Mouse (Mus musculus): ENCODE measurements around the gene Lalba.
"Not testable (repeated sequence)": the region's sequence is repeated elsewhere in the genome, so short reads cannot be mapped to it uniquely, and the experiment has no call there.

The Lalba gene

DNA sequence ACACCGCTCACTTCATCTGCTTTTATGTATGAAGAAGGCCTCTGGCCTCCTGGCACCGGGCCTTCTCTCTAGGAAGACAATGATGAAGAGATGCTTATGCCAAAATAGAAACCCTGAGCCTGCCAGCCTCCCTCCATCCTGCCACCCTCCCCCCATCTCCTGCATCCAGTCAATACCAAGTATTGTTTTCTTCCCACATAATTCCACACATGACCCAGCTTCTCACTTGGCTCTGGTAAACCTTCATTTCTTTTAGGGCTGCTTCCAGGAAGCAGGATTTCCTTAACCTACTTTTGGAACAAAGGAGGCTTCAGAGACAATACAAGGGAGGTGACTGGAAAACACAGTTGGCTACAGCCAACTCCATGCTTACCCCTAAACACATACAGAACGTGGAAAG is at the start of gene Lalba:
Gene Lalba, minus strand, starts transcription at position 21 of the 400 bp plus-strand sequence.
- no peak for DNase-seq (ENCODE audit: low spot score in 2 of 2)

DNA sequence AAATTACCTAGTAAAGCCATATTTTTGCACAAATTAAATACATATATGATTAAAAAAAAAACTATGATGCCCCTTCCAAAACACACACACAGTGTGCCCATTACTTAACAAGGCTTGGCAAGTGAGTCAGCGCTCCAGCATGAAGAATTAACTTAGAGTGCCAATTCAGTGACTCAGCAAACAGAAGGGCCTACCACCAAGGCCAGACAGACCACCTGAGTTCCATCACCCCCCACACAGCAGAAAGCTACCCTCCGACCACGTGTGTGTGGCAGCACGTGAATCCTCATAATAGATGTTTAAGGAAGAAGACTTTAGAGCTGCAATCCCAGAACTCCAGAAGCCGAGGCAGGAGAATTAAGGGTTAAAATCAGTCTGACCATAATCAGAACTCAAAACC is 49.8 kb upstream of the Lalba start:
- DNase-seq (ENCODE audit: low spot score in 2 of 2), result no peak

DNA sequence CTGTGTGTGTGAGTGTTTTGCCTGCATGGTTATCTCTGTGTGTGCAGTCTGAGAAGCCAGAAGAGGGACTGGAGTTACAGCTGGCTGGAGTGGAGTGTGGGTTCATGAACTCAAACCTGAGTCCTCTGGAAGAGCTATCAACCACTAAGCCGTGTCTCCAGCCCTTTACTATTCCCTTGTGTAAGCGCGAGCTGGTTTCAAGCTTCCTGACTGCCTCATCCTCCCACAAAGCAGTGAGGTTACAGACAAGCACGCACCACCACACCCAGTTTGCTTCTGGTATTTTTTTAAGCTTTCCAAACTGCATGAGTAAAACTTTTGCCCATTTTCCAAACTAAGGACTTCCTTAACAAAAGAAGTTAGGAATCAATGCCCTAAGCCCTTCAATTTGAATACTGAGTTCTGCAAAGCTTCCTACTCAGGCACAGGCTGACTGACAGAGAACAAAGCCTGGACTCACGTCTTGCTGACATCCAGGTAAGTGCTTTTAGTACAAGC is 45.6 kb upstream of the Lalba start:
- no peak for DNase-seq (ENCODE audit: low spot score in 2 of 2)

DNA sequence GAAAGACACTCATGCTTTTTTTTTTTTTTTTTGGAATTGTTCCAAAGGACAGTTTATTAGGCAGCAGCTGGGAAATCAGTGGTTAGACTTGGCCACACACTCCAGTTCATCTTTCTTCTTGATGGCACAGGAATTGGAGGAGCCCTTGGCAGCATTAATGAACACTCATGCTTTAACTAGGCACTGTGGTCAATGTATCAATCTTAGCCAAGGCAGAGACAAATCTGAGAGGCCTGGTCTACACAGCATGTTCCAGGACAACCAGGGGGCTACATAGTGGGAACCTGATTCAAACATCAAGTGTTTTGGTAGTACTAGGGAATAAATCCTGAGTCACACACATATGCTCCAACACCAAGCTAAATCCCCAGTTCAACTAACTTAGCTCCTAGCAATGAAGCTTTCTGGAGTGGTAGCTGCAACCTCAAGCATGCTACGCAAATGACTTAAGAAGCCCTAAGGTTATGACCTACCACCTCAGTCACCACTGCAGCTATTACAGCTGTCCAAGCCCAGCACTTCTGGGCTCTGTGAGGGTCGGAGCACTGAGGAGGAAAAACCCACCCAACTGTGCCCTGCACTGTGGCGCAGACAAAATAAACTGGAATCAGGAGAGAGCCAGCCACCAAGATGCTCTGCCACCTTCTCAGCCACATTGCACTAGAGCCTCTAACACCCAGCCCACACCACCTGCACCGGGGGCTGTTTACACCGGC is 44.7 kb upstream of the Lalba start:
- DNase-seq (ENCODE audit: low spot score in 2 of 2), result no peak

DNA sequence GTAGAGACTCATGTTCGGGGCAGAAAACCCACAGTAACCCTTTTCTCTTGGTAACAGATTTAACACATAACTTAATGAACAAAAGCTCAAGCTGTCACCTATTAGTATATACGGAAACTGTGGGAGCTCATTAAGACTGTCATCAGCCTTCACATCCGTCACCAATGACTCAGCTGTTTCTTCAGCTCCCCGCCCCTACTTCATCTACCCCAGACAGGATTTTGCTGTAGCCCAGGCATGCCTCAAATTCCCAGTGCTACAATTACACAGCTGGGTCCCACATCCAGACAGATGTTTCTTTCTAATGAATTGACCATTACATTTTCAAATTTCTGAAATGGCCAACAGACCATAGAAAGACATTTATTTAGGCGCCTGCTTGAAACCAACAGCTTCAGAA is 43.5 kb upstream of the Lalba start:
- no peak for DNase-seq (ENCODE audit: low spot score in 2 of 2)

DNA sequence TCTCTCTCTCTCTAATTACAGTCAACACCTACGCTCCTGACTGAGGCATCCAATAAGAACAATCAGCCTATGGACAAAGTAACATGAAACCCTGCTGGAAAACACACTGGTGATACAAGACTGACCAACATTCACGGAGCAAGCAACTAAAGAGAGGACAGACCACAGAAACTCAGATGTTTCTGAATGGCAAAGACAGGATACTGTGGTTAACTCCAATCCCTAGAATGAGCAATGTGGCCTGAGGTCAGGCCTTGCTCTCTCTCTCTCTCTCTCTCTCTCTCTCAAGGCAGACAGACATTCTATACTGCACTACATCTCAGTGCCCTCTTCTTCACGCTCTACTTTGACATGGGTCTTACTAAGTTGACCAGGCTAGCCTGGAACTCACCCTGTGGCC is 38.7 kb upstream of the Lalba start:
- no peak for DNase-seq (ENCODE audit: low spot score in 2 of 2)

DNA sequence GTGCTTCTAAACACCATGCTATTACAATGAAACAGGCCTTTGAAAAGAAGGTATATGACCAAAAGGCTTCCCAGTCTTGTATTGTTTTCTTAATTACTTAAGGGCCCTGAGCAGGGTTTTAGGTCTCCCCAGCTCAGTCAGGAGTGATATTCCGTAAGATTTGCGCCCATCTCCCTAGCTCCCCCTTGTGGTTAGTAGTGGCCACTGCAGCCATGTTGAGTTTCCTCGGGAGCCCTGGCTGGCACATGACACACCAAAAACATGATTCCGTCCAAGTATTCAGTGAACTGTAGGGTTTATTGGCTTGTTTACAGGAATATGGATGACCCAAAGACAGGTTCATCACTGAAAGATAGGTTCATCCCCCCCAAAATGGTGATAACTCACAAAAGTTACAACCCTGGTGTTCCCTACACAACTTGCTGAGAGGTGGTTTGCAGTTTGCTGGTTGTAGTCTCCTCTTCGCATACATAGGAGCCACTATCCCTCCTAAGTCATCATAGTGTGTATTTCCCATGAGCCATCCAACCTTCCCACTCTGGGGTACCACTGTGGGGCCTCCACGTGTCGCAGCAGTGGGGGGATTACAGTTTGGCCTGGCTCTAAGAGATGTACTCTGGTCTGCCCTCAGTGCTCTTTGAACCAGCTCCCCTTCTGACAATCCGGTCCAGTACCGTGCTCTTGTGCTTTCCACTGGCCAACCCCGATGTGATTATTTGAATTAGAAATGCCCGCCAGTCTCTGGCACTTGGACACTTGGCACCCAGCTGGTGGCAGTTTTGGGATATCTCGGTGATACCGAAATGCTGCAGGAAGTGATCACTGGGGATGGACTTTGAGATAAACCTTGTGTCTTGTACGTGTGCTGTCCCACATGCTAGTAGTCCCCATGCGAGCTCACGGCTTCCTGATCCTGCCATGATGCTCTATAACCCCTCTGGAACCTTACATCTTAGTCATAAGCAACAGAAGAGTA is 35.1 kb upstream of the Lalba start:
- DNase-seq (ENCODE audit: low spot score in 2 of 2), result peak; percentile 62 to 86

DNA sequence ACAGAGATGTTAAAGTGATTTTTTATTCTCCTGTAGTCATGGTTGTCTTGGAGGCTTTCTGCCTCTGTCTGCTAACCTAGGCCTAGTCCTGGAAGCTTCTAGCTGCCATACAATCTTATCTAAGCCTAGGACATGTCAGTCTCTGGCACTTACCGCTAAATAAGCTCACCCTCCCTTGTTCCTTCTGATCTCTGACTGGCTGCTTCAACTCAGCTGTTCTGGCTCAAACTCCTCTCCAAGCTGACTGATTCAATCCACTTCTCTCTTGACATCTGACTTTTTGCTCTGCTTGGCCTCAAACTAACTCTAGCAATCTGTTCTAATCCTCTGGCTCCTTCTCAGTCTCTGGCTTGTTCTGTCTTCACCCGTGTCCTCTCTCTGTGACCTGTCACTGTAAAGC is 32.3 kb upstream of the Lalba start:
- not testable (repeated sequence) for DNase-seq (ENCODE audit: low spot score in 2 of 2)

DNA sequence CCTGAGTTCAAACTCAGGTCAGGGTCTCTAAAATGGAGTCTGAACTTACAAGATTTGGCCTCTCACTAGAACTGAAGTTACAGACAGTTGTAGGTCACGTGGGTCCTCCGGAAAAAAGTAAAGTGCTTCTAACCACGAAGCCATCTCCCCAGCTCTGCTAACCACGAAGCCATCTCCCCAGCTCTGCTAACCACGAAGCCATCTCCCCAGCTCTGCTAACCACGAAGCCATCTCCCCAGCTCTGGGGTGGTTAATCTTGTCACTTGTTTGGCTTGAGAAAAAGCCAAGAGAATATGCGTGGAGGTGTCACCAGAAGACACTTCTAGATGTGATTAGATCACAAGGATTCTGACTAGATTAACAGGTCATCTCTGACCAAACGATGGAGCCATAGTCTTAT is 31.6 kb upstream of the Lalba start:
- DNase-seq (ENCODE audit: low spot score in 2 of 2), result no peak

DNA sequence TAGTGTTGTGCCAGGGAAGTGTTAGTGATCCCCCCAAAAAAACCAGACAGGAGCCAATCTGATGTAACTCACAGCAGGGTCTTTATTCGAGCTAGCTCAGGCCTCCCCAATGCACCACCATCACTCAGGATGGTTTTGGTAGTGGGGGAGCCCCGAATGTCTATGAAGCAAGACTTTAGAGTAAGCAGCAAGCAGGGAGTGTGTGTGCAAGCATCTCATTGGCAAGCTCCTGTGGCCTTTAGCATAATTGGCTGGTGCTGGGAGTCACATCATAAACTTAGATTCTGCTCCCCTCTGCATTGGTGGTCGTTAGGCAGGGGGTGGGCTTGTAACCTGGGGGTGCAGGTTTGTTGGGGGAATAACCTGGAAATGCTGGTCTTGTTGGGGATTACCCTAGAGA is 31.2 kb upstream of the Lalba start:
- not testable (repeated sequence) for DNase-seq (ENCODE audit: low spot score in 2 of 2)

DNA sequence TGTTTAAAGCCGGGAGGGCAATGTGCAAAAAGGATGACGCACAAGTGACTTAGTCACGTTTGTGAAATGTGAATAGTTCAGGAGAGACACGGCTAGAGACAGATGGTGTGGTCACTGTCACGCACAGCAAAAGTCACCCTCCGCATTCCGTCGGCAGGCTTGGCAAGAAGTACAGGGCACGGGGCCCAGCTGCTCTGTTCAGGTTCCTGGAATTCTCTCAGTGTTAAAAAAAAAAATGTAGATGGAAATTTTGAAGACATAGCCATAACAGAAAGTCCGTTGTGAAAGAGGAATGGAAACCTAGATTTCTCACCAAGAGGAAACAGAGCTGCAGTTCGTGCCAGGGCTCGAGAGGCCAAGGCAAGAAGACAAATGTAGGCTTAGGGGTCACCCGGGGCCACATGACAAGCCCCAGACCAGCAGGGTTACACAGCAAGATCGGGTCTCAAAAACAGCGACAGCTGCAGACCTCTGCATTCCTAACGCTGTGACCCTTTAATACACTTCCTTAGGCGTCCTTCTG is 30.3 kb upstream of the Lalba start:
- DNase-seq (ENCODE audit: low spot score in 2 of 2), result peak in 1 of 2 experiments; percentile 68

DNA sequence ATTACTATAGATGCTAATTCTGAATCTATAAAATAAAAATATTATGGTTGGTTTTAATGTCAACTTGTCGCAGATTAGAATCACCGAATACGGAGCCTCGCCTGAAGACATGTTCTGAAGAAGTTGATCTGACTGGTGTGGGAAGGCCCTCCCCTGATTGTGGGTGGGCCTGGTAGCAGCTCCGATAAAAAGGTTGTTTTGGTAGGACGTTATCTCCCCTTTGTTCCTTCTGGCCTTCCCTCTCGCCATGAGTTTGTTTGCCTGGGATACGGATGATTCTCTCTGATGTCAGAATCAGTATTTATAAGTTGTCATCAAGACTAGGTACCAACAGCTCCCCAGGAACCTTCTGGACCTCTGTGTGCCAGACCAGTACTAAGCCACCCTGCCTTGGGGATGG is 29.7 kb upstream of the Lalba start:
- DNase-seq (ENCODE audit: low spot score in 2 of 2), result no peak

DNA sequence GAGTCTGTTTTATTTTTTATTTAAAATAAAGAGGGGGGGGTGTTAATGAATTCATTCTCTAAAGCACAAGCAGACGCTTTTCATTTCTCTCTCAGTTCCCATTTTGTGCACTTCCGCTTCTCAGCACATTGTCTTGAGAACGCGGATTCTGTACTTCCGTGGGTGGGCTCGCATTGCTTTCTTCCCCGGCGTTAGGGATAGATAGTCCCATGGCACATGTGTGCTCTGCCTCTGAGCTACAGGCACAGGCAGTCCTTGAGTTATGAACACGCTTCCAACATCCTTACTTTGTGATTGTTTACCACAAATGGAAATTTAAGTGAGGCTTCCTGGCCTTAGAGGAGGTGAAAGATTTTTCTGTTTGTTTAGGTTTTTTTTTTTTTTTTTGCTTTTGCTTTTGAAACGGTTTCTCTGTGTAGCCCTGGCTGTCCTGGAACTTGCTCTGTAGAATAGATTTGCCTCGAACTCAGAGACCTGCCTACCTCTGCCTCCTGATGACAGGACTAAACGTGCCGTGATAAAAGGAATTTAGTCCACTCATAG is 28.9 kb upstream of the Lalba start:
- peak in 1 of 2 experiments; percentile 35 for DNase-seq (ENCODE audit: low spot score in 2 of 2)

DNA sequence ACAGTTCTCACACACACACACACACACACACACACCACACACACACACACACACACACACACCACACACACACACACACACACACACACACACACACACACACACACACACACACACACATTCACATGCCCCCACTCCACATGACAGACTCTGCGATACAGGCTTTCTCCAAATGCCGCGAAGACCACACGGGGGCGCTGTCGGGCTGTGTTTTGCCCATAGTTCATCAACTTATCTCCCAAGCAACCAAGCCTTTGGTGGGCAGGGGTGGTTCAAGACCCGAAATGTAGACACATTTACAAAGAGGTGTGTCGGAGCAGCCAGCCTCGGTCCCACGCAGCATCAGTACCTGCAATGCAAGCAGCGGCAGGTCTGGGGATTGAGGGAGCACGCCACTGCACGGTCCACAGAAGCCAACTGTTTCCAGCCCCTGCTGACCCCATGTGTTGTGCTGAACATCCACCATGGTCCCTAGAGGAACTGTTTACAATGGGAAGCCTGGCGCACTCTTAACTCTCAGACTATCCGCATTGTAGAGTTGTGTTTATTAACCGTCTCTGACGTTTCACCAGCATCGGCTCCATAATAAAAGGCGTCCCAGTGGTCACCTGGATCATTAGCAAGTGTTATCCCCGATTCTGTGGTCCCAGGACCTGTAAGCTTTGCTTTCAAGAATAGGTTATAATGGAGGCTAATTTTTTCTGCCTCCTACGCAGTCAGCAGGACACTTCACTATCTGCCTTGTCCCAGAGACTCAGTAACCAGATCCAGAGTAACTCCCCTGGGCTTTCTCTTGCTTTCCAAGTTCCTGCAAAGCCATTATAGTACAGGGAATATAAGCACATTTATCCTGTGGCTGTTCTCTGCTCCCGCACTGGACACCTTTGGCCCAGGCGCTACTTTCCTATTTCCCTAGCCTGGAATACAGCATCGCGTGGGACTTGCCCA is 28.2 kb upstream of the Lalba start:
- peak; percentile 80 to 93 for DNase-seq (ENCODE audit: low spot score in 2 of 2)

DNA sequence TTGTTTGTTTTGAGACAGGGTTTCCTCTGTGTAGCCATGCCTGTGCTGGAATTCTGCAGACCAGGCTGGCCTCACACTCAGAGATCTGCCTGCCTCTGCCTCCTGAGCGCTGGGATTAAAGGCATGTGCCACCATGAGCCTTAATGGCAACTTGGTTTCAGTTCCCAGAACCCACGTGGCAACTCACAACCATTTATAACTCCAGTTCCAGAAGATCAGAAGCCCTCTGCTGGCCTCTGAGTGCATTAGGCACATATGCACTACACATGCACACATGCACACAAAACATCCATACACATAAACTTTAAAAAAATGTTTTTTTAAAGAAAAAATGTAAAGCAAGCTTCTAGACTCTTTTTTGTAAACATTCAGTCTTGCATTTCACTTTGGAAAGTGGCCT is 26.9 kb upstream of the Lalba start:
- no peak for DNase-seq (ENCODE audit: low spot score in 2 of 2)

DNA sequence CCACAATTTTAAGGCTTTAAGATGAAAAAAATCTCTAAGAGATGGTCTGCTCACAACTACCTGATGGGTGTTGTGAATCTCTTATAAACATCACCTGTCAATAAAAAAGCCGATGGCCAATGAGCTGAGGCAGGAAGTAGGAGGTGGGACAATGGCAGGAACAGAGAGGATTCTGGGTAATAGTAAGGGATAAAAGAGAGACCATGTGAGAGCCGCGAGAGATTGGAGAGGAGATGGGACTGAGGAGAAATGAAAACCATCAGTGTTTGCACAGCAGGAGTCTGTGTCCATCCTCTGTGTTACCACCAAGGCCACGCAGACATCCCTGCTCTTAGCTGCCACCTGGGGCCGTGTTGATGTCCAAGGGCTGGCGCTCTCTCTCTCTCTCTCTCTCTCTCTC is 24.8 kb upstream of the Lalba start:
- no peak for DNase-seq (ENCODE audit: low spot score in 2 of 2)

DNA sequence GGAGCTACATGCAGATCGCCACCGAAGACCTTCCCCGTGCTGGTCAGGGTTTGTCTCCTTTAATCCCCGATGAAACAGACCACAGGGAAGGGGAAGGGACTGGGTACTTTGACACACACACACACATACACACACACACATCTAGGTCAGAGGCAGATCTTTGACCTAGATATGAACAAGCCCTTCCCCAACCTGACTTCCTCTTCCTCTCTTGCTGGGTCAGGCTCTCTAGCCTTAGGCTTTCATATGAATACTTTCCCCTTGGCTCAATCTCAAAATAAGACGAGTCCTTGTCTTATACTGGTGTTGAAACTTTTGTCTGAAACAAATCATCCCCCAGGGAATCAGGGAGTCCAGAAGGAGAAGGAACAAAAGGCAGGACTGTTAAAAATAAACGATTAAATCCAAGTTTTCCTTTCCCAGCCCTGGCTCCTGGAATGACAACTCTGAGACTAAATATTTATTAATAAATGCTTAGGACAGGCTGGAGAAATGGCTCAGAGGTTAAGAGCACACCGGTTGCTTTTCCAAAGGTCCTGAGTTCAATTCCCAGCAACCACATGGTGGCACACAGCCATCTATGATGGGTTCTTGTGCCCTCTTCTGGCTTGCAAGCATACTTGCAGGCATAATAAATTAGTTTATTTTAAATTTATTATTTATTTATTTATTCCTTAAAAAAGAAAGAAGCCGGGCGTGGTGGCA is 23.9 kb upstream of the Lalba start:
- DNase-seq (ENCODE audit: low spot score in 2 of 2), result no peak

DNA sequence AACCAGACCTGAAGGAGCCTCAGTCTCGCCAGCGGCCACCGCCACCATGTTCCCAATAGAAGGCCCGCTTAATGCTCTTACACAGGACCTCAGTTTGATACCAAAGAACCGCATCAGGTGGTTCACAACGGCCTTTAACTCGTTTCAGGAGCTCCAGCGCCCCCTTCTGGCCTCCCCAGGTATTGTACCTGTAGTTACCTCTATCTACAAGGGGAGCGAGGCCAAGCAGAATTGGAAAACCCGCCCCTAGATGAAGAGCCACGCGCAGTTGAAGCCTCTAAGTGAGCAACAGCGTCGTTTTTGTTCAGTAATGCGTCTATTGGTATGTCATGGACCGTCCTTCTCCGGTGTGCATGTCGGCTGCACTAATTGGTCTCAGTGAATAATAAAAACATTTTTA is 22.0 kb upstream of the Lalba start:
- DNase-seq (ENCODE audit: low spot score in 2 of 2), result peak; percentile 79 to 94

DNA sequence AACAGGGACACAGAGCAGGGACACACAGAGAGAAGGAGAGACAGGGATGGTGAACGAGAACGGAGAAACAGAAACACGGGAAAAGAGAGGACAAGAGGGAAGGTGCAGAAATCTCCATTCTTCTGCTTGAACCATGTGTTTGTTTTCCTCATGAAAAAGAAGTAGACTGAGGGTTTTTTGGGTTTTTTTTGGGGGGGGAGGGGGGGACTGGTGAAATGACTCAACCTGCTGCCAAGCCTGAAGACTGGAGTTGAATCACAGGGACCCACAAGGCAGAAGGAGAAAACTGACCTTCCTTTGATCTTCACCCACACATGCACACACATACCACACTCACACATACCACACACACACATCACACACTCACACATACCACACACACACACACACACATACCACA is 20.8 kb upstream of the Lalba start:
- no peak for DNase-seq (ENCODE audit: low spot score in 2 of 2)

DNA sequence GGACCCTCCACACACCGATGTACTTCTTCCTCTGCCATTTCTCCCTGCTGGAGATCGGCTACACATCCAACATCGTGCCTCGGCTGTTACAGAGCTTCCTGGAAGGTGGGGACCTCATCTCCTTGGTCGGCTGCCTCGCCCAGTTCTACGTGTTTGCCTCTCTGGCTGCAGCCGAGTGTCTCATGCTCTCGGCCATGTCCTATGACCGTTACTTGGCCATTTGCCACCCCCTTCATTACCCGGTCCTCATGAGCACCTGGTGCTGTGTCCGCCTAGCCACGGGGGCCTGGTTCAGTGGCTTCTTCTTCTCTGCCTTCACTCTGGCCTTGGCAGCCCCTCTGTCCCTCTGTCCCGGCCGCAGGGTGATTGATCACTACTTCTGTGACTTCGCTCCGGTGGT is 15.1 kb upstream of the Lalba start:
- no peak for DNase-seq (ENCODE audit: low spot score in 2 of 2)

All from spleen, postnatal 4 days (tissue).